Mouse (Mus musculus): Measurements from ENCODE around the gene Fsd1l. TPM values are rescaled to one million over a fixed set of nuclear protein-coding genes. Genes with fewer than 3 reads are reported as not detected.
"Not testable (repeated sequence)": the region's sequence is repeated elsewhere in the genome, so short reads cannot be mapped to it uniquely, and the experiment has no call there.

Fsd1l gene
- polyA plus RNA-seq, 1 experiment from 2014 or later: 1.1 TPM

DNA sequence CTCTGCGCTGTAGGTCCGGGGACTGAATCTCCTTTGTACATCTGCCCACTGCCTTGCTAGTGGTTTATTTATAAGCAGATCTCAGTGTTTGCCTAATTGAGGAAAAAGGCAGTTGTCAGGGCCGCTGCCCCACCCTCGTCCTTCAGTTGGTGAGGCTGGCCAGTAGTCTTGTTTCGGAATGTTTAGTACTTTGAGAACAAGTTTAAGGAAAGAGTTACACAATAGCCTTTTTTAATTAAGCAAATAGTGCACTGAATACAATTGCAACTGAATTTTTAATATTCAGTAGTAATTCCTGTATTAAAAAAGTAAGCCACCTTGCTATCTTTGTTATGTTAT, 709 bp downstream of the Fsd1l start:
- Histone ChIP-seq H3K4me3 (replicated peaks) (peak overlapping the region; percentile 66), H3K36me3 (no peaks in the 10 kb centered on the region), H3K9ac (peak overlapping the region; percentile 58), H3K9me3 (replicated peaks) (no peaks in the 10 kb centered on the region), H3K4me1 (replicated peaks) (0 out of 2 replicates have a peak, but pooled peaks cover 6% of the 10 kb centered on the region), H3K27me3 (peaks cover 30% of the 10 kb centered on the region), H3K27ac (no peak overlapping the region), H3K4me2 (peak overlapping the region; percentile 71)
- WGBS (ENCODE audit: insufficient replicate concordance): 8% methylated on average over 5 of the region's 5 CpGs
- no peak for DNase-seq
- no peak; the same call in 1 of the 2 replicates for ATAC-seq (ENCODE audit: low read depth)

GRCm38 (mm10) chr4:53635336-53635735, 4.1 kb downstream of the Fsd1l start:
- Histone ChIP-seq H3K4me2 (no peak overlapping the region), H3K9me3 (replicated peaks) (no peaks in the 10 kb centered on the region), H3K27me3 (peaks cover 17% of the 10 kb centered on the region), H3K4me1 (replicated peaks) (0 out of 2 replicates have a peak, but pooled peaks cover 6% of the 10 kb centered on the region), H3K27ac (no peak overlapping the region), H3K36me3 (no peaks in the 10 kb centered on the region), H3K4me3 (replicated peaks) (no peak overlapping the region), H3K9ac (no peak overlapping the region)
- DNase-seq (no peak), ATAC-seq (ENCODE audit: low read depth) (no peak)
- WGBS (ENCODE audit: insufficient replicate concordance): 69% methylated on average over 3 of the region's 3 CpGs

DNA sequence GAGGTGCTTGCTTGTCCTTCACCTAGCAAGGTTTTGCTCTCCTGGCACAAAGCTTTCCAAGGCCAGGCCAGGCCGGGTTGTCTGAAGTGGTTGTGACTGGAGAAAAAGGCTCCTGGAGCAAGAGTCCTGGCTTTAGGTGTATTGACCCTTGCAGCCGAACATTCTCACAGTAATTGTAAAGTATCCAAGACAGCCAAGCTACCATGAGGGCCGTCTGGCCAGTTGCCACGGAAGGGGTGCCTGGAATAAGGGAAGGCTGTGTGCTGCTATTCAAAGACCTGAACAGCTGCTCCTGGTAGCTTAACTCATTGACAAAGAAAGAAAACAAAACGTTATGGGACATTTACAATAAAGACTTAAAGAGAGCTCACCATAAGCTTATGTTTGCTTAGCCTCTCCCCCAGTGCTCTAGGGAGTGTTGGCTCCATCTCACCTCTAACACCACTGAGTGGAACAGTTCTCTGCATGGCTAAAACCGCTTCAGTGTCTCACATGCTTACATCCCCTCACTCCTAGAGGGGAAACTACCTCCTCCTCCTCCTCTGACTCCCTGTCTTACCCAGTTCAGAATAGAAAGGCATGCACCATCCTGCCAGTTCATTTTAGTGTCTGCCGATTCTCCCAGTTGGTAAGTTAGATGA, 6.1 kb downstream of the Fsd1l start:
- no peaks in the 10 kb centered on the region for H3K36me3 ChIP-seq
- no peak overlapping the region for H3K9ac ChIP-seq
- H3K4me1 ChIP-seq (replicated peaks): no peaks in the 10 kb centered on the region
- no peaks in the 10 kb centered on the region for H3K9me3 ChIP-seq (replicated peaks)
- no peak overlapping the region for H3K4me3 ChIP-seq (replicated peaks)
- ATAC-seq (ENCODE audit: low read depth) (no peak), DNase-seq (no peak)
- 61% methylated on average over 7 of the region's 7 CpGs for WGBS (ENCODE audit: insufficient replicate concordance)
- no peaks in the 10 kb centered on the region for H3K27me3 ChIP-seq
- H3K27ac ChIP-seq: no peak overlapping the region
- no peak overlapping the region for H3K4me2 ChIP-seq

GRCm38 (mm10) chr4:53638549-53639123, 7.4 kb downstream of the Fsd1l start:
- H3K27me3 ChIP-seq: no peaks in the 10 kb centered on the region
- ATAC-seq (ENCODE audit: low read depth) (no peak), DNase-seq (no peak)
- no peak overlapping the region for H3K4me2 ChIP-seq
- no peaks in the 10 kb centered on the region for H3K9me3 ChIP-seq (replicated peaks)
- H3K4me3 ChIP-seq (replicated peaks): no peak overlapping the region
- no peak overlapping the region for H3K27ac ChIP-seq
- H3K36me3 ChIP-seq: no peaks in the 10 kb centered on the region
- no peaks in the 10 kb centered on the region for H3K4me1 ChIP-seq (replicated peaks)
- H3K9ac ChIP-seq: no peak overlapping the region
- WGBS (ENCODE audit: insufficient replicate concordance): 45% methylated on average over 7 of the region's 7 CpGs

DNA sequence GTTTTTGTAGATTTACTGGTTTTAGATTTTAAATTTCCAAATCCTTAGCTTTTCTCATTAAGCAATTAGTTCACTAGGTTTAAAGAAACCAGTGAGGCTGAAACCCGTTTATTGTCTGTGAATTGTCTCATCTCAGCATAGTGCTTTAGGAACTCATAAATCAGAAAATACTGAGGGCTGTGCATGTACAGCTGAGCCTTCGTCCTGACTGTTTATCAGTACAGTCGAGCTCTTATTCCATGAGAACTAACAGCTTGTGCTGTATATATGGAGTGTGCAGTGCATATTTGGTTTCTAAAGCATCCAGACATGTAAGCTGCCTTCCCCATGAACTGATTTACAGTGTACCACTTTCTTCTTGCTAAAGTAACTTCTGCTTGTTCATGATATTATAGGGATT, 26.8 kb downstream of the Fsd1l start:
- 48% methylated on average over 3 of the region's 3 CpGs for WGBS (ENCODE audit: insufficient replicate concordance)
- ATAC-seq (ENCODE audit: low read depth): no peak

DNA sequence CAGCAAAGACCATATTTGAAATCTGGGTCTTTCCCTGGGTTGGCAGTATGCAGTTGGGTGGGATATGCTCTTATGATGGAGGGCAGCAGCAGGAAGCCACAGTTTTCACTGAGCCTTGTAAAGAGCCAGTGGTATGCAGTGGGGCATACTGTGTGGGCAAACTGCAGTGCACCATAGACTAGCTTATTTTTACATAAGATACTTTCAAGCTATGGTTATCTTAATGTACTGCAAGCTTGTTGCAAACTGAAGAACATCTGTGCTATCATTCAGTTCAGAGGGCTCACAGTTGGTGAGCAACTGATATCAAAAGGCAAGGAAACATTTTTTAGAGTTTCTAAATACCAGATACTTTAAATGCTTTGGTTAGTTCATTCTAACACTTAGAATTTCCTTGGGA, 29.4 kb downstream of the Fsd1l start:
- no peak overlapping the region for H3K27ac ChIP-seq
- H3K9ac ChIP-seq: no peak overlapping the region
- no peak for DNase-seq
- H3K27me3 ChIP-seq: no peaks in the 10 kb centered on the region
- no peak overlapping the region for H3K4me3 ChIP-seq (replicated peaks)
- H3K4me2 ChIP-seq: no peak overlapping the region
- no peak for ATAC-seq (ENCODE audit: low read depth)
- H3K4me1 ChIP-seq (replicated peaks): no peaks in the 10 kb centered on the region
- H3K9me3 ChIP-seq (replicated peaks): no peaks in the 10 kb centered on the region
- H3K36me3 ChIP-seq: no peaks in the 10 kb centered on the region

More for the DNA sequence above, 26.8 kb downstream of the Fsd1l start:
- Histone ChIP-seq H3K9ac (no peak overlapping the region), H3K36me3 (no peaks in the 10 kb centered on the region), H3K27me3 (no peaks in the 10 kb centered on the region), H3K4me2 (no peak overlapping the region), H3K27ac (no peak overlapping the region), H3K4me1 (replicated peaks) (no peaks in the 10 kb centered on the region), H3K4me3 (replicated peaks) (no peak overlapping the region), H3K9me3 (replicated peaks) (no peaks in the 10 kb centered on the region)
- DNase-seq: no peak

DNA sequence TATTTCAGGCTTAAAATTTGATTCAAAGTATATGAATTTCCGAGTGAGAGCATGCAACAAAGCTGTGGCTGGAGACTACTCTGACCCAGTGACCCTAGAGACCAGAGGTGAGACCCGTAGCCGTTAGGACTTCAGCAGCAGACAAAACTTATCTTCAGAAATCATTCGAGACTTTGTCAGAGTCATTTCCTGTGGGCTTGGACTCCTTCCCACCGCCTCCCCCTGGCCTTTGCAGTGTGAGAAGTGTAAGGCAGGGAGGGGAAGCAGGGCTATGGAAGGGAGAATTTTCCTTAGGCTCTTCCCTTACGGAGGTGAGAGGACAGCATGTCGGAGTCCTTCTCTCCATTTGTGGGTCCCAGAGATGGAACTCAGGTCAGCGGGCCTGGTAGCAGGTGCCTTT, 50.8 kb downstream of the Fsd1l start:
- H3K4me1 ChIP-seq (replicated peaks): no peaks in the 10 kb centered on the region
- no peaks in the 10 kb centered on the region for H3K27me3 ChIP-seq
- no peaks in the 10 kb centered on the region for H3K9me3 ChIP-seq (replicated peaks)
- no peaks in the 10 kb centered on the region for H3K36me3 ChIP-seq
- WGBS (ENCODE audit: insufficient replicate concordance): 31% methylated on average over 8 of the region's 8 CpGs
- H3K27ac ChIP-seq: no peak overlapping the region
- DNase-seq: no peak
- H3K9ac ChIP-seq: no peak overlapping the region
- no peak overlapping the region for H3K4me2 ChIP-seq
- no peak for ATAC-seq (ENCODE audit: low read depth)
- H3K4me3 ChIP-seq (replicated peaks): no peak overlapping the region

GRCm38 (mm10) chr4:53688965-53689364, 57.7 kb downstream of the Fsd1l start:
- no peak for DNase-seq
- Histone ChIP-seq H3K27me3 (no peaks in the 10 kb centered on the region), H3K9me3 (replicated peaks) (no peaks in the 10 kb centered on the region), H3K4me3 (replicated peaks) (no peak overlapping the region), H3K9ac (no peak overlapping the region), H3K27ac (no peak overlapping the region), H3K4me2 (no peak overlapping the region), H3K36me3 (no peaks in the 10 kb centered on the region), H3K4me1 (replicated peaks) (no peaks in the 10 kb centered on the region)
- 64% methylated on average over 4 of the region's 4 CpGs for WGBS (ENCODE audit: insufficient replicate concordance)
- ATAC-seq (ENCODE audit: low read depth): no peak

- Histone ChIP-seq H3K4me1 (replicated peaks) (no peaks in the 10 kb centered on the region), H3K4me2 (no peak overlapping the region), H3K9ac (no peak overlapping the region), H3K36me3 (no peaks in the 10 kb centered on the region), H3K4me3 (replicated peaks) (no peak overlapping the region), H3K27me3 (no peaks in the 10 kb centered on the region), H3K9me3 (replicated peaks) (no peaks in the 10 kb centered on the region), H3K27ac (no peak overlapping the region)
- no peak for ATAC-seq (ENCODE audit: low read depth)
- 48% methylated on average over 1 of the region's 1 CpGs for WGBS (ENCODE audit: insufficient replicate concordance)
- no peak for DNase-seq
These were observed 60.1 kb downstream of the Fsd1l start for GRCm38 (mm10) chr4:53691418-53691817.

- H3K4me2 ChIP-seq; H3K9ac ChIP-seq; DNase-seq; H3K9me3 ChIP-seq (replicated peaks); H3K4me3 ChIP-seq (replicated peaks); H3K36me3 ChIP-seq; H3K27me3 ChIP-seq; H3K4me1 ChIP-seq (replicated peaks); ATAC-seq (ENCODE audit: low read depth); H3K27ac ChIP-seq: not testable (repeated sequence)
These were observed 77.9 kb downstream of the Fsd1l start for GRCm38 (mm10) chr4:53709166-53709565.

- Histone ChIP-seq H3K4me1 (replicated peaks) (peaks cover 6% of the 10 kb centered on the region), H3K4me2 (no peak overlapping the region)
These were observed 78.8 kb downstream of the Fsd1l start for GRCm38 (mm10) chr4:53710021-53710420.

DNA sequence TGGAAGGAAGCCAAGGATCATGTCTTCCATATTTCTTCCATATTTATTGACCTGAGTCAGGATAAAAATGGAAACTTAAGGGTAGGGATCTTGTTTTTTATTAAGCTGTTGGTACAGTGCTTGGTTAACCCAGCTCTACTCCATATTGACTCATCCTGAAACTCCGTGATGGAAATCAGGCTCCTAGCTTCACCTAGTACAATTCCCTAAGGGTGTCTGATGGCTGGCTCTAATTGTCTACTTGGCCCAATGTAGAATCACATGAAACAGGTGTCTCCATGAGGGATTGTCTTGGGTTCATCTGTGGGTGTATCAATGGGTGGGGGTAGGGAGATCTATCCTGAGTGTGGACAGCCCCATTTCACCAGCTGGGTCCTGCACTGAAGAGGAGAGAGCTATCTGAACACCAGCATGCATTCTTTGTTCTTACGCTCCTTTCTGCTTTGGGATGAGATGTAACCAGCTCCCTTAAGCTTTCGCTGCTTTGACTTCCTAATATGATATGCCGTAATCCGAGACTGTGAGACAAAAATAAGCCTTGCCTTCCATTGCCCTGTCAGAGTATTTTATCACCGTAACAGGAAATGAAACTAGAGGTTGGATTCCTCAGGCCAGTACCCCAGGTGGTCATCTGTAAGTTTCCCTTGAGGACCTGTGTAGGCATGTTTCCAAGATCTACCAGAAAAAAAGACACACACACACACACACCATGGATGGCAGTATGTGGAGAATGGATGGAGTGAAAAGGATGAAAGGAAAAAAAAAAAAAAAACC, 79.5 kb downstream of the Fsd1l start:
- DNase-seq: no peak
- ATAC-seq (ENCODE audit: low read depth): no peak
- H3K27ac ChIP-seq: no peak overlapping the region
- H3K9me3 ChIP-seq (replicated peaks): no peaks in the 10 kb centered on the region
- no peaks in the 10 kb centered on the region for H3K27me3 ChIP-seq
- H3K4me3 ChIP-seq (replicated peaks): no peak overlapping the region
- peaks cover 10% of the 10 kb centered on the region for H3K4me1 ChIP-seq (replicated peaks)
- no peak overlapping the region for H3K4me2 ChIP-seq
- no peak overlapping the region for H3K9ac ChIP-seq
- WGBS (ENCODE audit: insufficient replicate concordance): 74% methylated on average over 6 of the region's 6 CpGs
- H3K36me3 ChIP-seq: no peaks in the 10 kb centered on the region

More at GRCm38 (mm10) chr4:53710021-53710420, 78.8 kb downstream of the Fsd1l start:
- H3K27me3 ChIP-seq: no peaks in the 10 kb centered on the region
- no peak overlapping the region for H3K27ac ChIP-seq
- 68% methylated on average over 2 of the region's 2 CpGs for WGBS (ENCODE audit: insufficient replicate concordance)
- H3K9me3 ChIP-seq (replicated peaks): no peaks in the 10 kb centered on the region
- ATAC-seq (ENCODE audit: low read depth): no peak
- no peak overlapping the region for H3K9ac ChIP-seq
- no peak for DNase-seq
- no peak overlapping the region for H3K4me3 ChIP-seq (replicated peaks)
- no peaks in the 10 kb centered on the region for H3K36me3 ChIP-seq
